Mouse (Mus musculus) liver, embryonic 12.5 days (tissue): ENCODE data around the gene Grb2. TPM values are rescaled to one million over a fixed set of nuclear protein-coding genes. Genes with fewer than 3 reads are reported as not detected.

Source experiments
- ATAC-seq: fragments of 200-750 bp; cut with Nextera tagmentation; 2 replicates; pipeline ENCODE4 v1.8.0; 2017; ENCODE audit warnings: moderate number of reproducible peaks, mild to moderate bottlenecking, moderate library complexity
- H3K27ac ChIP-seq: fragments of 300-500 bp; sonication (generic); 2 replicates; pipeline ENCODE4 v1.5.1; 2016; ENCODE audit warnings: mild to moderate bottlenecking
- H3K27me3 ChIP-seq: fragments of 300-500 bp; sonication (generic); replicated peaks from 2 replicates; pipeline ENCODE4 v1.6.1; 2016; ENCODE audit warnings: mild to moderate bottlenecking, moderate library complexity
- H3K36me3 ChIP-seq: fragments of 300-500 bp; sonication (generic); 2 replicates; pipeline ENCODE4 v1.6.1; 2016; ENCODE audit warnings: mild to moderate bottlenecking, moderate library complexity
- H3K4me1 ChIP-seq: fragments of 300-500 bp; sonication (generic); 2 replicates; pipeline ENCODE4 v1.6.1; 2016
- H3K4me2 ChIP-seq: fragments of 300-500 bp; sonication (generic); 2 replicates; pipeline ENCODE4 v1.6.1; 2016; ENCODE audit warnings: mild to moderate bottlenecking, moderate library complexity
- H3K4me3 ChIP-seq: fragments of 300-500 bp; sonication (generic); 2 replicates; pipeline ENCODE4 v1.5.1; 2016; ENCODE audit warnings: mild to moderate bottlenecking, moderate library complexity
- H3K9ac ChIP-seq: fragments of 300-500 bp; sonication (generic); 2 replicates; pipeline ENCODE4 v1.6.1; 2016; ENCODE audit warnings: mild to moderate bottlenecking, moderate library complexity
- H3K9me3 ChIP-seq: fragments of 300-500 bp; sonication (generic); replicated peaks from 2 replicates; pipeline ENCODE4 v1.6.1; 2016; ENCODE audit warnings: mild to moderate bottlenecking, moderate library complexity
- WGBS: fragments of 180-500 bp; shearing (Covaris S2); methylation state at CpG from one replicate; pipeline ENCODE4 v1.1.7; 2016; ENCODE audit not compliant: insufficient replicate concordance; 5-methylcytosine and 5-hydroxymethylcytosine counted together
- polyA plus RNA-seq: library from polyadenylated mRNA; unstranded; fragments of >200 nt; fragmentation: Nextera tagmentation; extraction: Ambion mirVana; gene quantifications from 2 replicates; pipeline ENCODE4 v1.2.1, GENCODE M21; 2016

The Grb2 gene
- polyA plus RNA-seq, 1 experiment from 2014 or later: 78.6 TPM

DNA sequence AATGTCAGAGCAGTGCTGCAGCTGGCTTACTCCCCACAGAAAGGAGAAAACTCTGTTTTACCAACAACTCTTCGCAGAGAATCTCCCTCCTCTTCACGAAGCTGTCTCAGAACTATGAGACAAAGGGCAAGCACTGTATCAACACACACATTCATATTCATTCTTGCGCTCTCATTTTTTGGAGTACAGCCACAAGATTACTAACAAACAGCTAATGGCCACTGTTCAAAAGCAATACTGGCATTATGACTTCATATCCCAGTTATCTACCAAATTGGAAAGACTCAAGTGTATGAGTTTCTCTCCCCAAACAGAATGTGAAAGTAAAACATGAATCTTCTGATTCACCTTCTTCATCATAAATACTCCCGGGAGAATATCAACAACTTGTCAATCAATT lies 11.9 kb downstream of the Grb2 start:
- ATAC-seq: no peak
- H3K9me3 ChIP-seq: no peaks in the 10 kb centered on the region
- no peak overlapping the region for H3K9ac ChIP-seq
- no peaks in the 10 kb centered on the region for H3K27me3 ChIP-seq
- H3K36me3 ChIP-seq: peaks cover 35% of the 10 kb centered on the region
- H3K4me2 ChIP-seq: no peak overlapping the region
- no peak overlapping the region for H3K4me3 ChIP-seq
- WGBS: 73% methylated on average over 4 of the region's 4 CpGs
- H3K4me1 ChIP-seq: peaks cover 77% of the 10 kb centered on the region
- H3K27ac ChIP-seq: peak overlapping the region; percentile 22

DNA sequence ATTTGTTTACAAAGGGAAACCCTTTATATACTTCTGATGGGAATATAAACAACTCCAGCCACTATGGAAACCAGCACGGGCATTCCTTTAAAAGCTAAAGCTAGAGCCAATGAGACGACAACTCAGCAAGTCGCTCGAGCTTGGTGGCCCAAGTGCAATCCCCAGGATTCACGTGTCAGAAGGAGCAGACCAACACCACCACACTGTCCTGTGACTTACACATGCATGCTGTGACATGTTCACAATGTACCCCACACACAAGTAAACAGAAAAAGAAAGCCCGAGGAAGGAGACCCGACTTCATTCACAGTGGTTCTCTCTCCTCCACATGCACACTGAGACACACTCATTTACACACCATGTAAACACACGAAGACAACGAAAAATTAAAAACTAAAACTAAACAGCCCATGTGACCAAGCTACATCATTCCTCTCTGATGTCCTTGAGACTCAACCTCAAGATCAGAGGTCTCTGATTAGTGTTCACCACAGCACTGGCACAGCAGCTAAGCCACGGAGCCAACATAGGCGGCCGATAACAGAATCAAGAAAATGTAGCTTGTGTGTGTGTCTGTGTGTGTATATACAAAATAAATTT lies 14.3 kb downstream of the Grb2 start:
- Histone ChIP-seq H3K27ac (no peak overlapping the region), H3K4me1 (peaks cover 71% of the 10 kb centered on the region), H3K36me3 (peaks cover 43% of the 10 kb centered on the region), H3K9ac (no peak overlapping the region), H3K4me3 (no peak overlapping the region), H3K4me2 (no peak overlapping the region), H3K27me3 (no peaks in the 10 kb centered on the region), H3K9me3 (no peaks in the 10 kb centered on the region)
- 74% methylated on average over 12 of the region's 12 CpGs for WGBS
- no peak for ATAC-seq

GRCm38 (mm10) chr11:115692800-115693199 lies 15.6 kb downstream of the Grb2 start:
- no peak for ATAC-seq
- Histone ChIP-seq H3K4me1 (peaks cover 64% of the 10 kb centered on the region), H3K4me2 (no peak overlapping the region)

GRCm38 (mm10) chr11:115691976-115692375 lies 16.4 kb downstream of the Grb2 start:
- no peak for ATAC-seq
- Histone ChIP-seq H3K27ac (0 out of 2 replicates have a peak overlapping the region, but pooled peaks have one; percentile 37), H3K27me3 (no peaks in the 10 kb centered on the region), H3K4me1 (peaks cover 64% of the 10 kb centered on the region), H3K4me2 (no peak overlapping the region), H3K36me3 (peaks cover 43% of the 10 kb centered on the region), H3K4me3 (no peak overlapping the region), H3K9ac (no peak overlapping the region), H3K9me3 (no peaks in the 10 kb centered on the region)
- WGBS: 63% methylated on average over 2 of the region's 2 CpGs

More at GRCm38 (mm10) chr11:115692800-115693199, 15.6 kb downstream of the Grb2 start:
- Histone ChIP-seq H3K9me3 (no peaks in the 10 kb centered on the region), H3K36me3 (peaks cover 47% of the 10 kb centered on the region), H3K27ac (peak overlapping the region; percentile 37), H3K4me3 (no peak overlapping the region), H3K9ac (no peak overlapping the region), H3K27me3 (no peaks in the 10 kb centered on the region)
- 39% methylated on average over 5 of the region's 5 CpGs for WGBS

DNA sequence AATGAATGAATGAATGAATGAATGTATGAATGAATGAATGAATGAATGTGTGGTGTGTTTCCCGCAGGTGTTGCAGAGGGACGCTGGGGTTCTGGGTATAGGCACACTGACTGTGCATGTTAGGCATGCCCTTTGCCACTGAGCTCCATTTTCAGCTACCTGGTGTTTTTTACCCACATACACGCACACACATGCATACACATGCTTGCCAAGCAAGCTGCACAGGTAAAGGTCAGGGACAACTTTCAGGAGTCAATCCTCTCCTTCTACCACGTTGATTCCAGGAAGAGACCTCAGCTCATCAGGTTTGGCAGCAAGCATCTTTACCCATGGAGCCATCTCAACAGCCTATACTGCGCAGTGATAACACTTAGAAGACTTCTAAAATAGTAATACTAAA lies 16.9 kb downstream of the Grb2 start:
- H3K4me2 ChIP-seq: no peak overlapping the region
- H3K9me3 ChIP-seq: no peaks in the 10 kb centered on the region
- no peak overlapping the region for H3K27ac ChIP-seq
- peaks cover 40% of the 10 kb centered on the region for H3K36me3 ChIP-seq
- 85% methylated on average over 5 of the region's 5 CpGs for WGBS
- no peak overlapping the region for H3K9ac ChIP-seq
- H3K27me3 ChIP-seq: no peaks in the 10 kb centered on the region
- H3K4me3 ChIP-seq: no peak overlapping the region
- peaks cover 66% of the 10 kb centered on the region for H3K4me1 ChIP-seq
- ATAC-seq: no peak

GRCm38 (mm10) chr11:115691013-115691412 lies 17.4 kb downstream of the Grb2 start:
- Histone ChIP-seq H3K4me1 (peaks cover 71% of the 10 kb centered on the region), H3K27ac (no peak overlapping the region), H3K9me3 (no peaks in the 10 kb centered on the region), H3K4me2 (no peak overlapping the region), H3K36me3 (peaks cover 36% of the 10 kb centered on the region), H3K9ac (no peak overlapping the region), H3K27me3 (no peaks in the 10 kb centered on the region), H3K4me3 (no peak overlapping the region)
- no peak for ATAC-seq
- WGBS: 60% methylated on average over 5 of the region's 5 CpGs

DNA sequence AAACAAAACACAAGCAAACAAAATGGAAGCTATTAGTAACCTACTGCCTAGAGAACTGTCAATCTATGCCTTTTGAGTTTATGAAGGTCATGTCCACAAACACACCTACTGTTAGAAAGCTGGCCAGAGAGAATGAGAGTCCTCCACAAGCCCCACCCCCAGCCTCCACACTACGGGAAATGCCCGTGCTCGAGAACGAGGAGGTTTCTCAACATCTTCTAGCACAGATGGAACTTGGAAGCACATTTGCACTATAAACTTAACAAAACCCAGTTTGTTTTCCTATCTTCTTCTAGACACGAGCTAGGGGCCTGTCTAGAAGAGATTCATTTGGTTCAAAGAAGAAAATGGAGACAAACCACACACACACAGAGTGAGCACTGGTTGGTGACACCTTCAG lies 18.0 kb downstream of the Grb2 start:
- peaks cover 72% of the 10 kb centered on the region for H3K4me1 ChIP-seq
- ATAC-seq: no peak
- no peak overlapping the region for H3K27ac ChIP-seq
- H3K4me2 ChIP-seq: no peak overlapping the region
- H3K27me3 ChIP-seq: no peaks in the 10 kb centered on the region
- H3K9ac ChIP-seq: no peak overlapping the region
- WGBS: 63% methylated on average over 5 of the region's 5 CpGs
- H3K36me3 ChIP-seq: peaks cover 30% of the 10 kb centered on the region
- H3K9me3 ChIP-seq: no peaks in the 10 kb centered on the region
- no peak overlapping the region for H3K4me3 ChIP-seq

DNA sequence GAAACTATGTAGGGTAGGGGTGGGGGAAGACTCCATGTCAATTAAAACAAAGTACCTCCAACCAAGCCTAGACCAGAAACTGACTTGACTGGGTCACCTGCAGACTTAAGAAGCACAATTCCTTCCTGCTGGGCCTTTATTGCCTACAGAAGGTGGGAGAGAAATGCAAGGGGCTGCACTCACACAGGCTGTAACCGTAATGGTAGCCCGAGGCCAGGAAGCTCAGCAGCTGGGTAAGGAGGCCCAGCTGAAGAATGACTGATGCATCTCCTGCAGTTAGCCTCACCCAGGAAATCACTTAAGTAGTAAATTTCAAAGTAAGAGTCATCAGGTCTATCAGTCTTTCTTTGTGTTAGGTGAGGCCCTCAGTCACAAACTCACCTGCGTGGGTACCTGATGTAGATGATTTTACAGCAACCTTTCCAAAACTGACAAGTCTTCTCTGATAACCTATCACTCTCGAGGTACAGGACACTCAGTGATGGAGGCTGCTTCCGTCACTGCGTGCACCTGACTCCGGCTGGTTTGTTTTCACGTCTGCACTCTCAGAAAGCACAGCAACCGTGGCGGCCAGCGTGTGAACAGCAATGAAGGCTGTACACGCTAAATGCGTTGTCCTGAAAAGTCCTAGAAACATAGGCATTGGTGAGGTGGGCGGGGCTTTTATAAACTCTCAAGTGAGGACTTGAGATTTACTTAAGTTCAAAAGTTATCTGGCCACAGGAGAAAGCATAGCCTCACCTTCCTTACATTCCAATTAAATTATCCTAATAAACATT lies 19.1 kb downstream of the Grb2 start:
- Histone ChIP-seq H3K36me3 (peaks cover 32% of the 10 kb centered on the region), H3K27me3 (no peaks in the 10 kb centered on the region), H3K27ac (no peak overlapping the region), H3K9ac (no peak overlapping the region), H3K4me2 (no peak overlapping the region), H3K9me3 (no peaks in the 10 kb centered on the region), H3K4me3 (no peak overlapping the region), H3K4me1 (peaks cover 76% of the 10 kb centered on the region)
- ATAC-seq: no peak
- 85% methylated on average over 14 of the region's 14 CpGs for WGBS

DNA sequence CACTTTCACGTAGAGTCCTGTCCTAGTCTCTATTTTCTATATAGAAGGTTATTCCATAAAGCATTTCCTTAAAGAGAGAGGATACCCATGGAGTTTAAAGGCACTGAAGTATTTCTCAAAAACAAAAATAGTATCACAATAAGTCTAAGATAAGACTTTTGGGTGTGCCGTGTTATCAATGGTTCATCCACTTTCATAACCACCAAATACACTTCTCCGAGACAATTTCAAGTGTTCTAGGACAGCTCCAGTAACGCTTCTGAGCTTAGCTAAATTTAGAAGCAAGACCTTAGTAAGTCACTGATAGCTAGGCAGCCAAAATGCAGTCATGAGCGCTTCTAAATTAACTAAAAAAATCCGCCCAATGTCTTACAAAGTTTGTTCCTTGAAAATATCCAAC lies 22.0 kb downstream of the Grb2 start:
- peaks cover 47% of the 10 kb centered on the region for H3K4me1 ChIP-seq
- H3K27me3 ChIP-seq: no peaks in the 10 kb centered on the region
- no peak for ATAC-seq
- H3K9ac ChIP-seq: no peak overlapping the region
- no peak overlapping the region for H3K27ac ChIP-seq
- no peak overlapping the region; the same call in 1 of the 2 replicates for H3K4me2 ChIP-seq
- peaks cover 57% of the 10 kb centered on the region for H3K36me3 ChIP-seq
- H3K4me3 ChIP-seq: no peak overlapping the region
- 34% methylated on average over 6 of the region's 6 CpGs for WGBS
- H3K9me3 ChIP-seq: no peaks in the 10 kb centered on the region

DNA sequence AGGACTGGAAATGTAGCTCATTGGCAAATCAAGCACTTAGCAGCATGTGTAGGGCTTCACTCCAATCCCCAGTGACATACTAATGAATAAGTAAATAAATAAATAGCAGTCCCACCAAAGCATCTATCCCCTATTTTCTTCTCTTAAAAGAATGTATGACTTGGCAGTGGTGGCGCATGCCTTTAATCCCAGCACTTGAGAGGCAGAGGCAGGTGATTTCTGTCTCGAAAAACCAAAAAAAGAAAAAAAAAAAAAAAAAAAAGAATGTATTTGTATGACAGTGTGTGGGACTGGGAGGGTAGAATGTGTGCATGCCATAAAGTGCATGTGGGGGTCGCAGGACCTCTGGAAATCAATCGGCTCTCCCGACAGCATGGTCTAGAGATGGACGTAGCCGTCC lies 22.4 kb downstream of the Grb2 start:
- ATAC-seq: no peak
- Histone ChIP-seq H3K4me3 (no peak overlapping the region), H3K9me3 (no peaks in the 10 kb centered on the region), H3K36me3 (peaks cover 59% of the 10 kb centered on the region), H3K27ac (no peak overlapping the region), H3K27me3 (no peaks in the 10 kb centered on the region), H3K4me2 (no peak overlapping the region), H3K4me1 (peaks cover 43% of the 10 kb centered on the region), H3K9ac (no peak overlapping the region)
- WGBS: 77% methylated on average over 7 of the region's 7 CpGs

DNA sequence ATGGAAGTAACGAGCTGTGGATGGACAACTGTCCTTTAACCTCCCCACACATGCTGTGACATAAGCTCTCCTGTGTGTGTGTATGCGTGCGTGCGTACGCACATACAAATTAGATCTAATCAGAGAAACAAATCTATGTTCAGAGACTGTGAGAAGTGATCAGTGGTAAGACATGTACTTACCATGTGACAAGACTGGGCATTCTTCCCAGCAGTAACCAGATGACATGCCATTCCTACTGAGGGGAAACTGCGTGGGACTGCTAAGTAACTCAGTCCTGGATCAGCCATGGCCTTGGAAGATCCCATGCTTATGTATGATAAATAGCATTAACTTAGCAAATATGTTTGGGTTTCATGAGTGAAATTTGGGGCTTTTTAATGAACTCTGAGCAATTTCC lies 23.5 kb downstream of the Grb2 start:
- Histone ChIP-seq H3K27ac (no peak overlapping the region), H3K36me3 (peaks cover 64% of the 10 kb centered on the region), H3K4me3 (no peak overlapping the region), H3K9ac (no peak overlapping the region), H3K9me3 (no peaks in the 10 kb centered on the region), H3K4me1 (peaks cover 35% of the 10 kb centered on the region), H3K27me3 (no peaks in the 10 kb centered on the region), H3K4me2 (no peak overlapping the region)
- ATAC-seq: no peak
- 90% methylated on average over 6 of the region's 6 CpGs for WGBS

DNA sequence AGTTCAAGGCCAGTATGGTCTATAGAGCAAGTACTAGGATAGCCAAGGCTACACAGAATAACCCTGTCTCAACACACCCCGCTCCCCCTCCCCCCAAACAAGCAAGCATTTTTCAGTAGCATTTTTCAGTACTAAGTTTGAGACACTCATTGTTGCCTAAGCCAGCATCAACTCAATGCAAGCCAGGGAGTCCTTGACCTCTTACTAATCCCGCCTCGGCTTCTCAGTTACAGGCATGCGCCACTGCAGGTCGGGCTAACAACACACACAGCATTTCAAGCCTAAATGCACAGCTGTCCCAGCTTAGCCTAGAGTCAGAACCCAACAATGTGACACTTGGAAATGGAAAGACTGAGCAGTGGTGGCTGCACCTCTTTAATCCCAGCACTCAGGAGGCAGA lies 25.1 kb downstream of the Grb2 start:
- Histone ChIP-seq H3K4me3 (no peak overlapping the region), H3K4me1 (peaks cover 35% of the 10 kb centered on the region), H3K9ac (no peak overlapping the region), H3K27ac (no peak overlapping the region), H3K9me3 (no peaks in the 10 kb centered on the region), H3K4me2 (no peak overlapping the region), H3K36me3 (peaks cover 55% of the 10 kb centered on the region), H3K27me3 (no peaks in the 10 kb centered on the region)
- WGBS: 88% methylated on average over 5 of the region's 5 CpGs
- ATAC-seq: no peak
